Mouse (Mus musculus): ENCODE results near the gene Jarid2. TPM values are rescaled to one million over a fixed set of nuclear protein-coding genes. Genes with fewer than 3 reads are reported as not detected.

The Jarid2 gene
- total RNA-seq, 2 experiments from 2014 or later: 31.0 to 58.5 TPM

GRCm38 (mm10) chr13:44907702-44908101 is 178.4 kb downstream of the Jarid2 start:
- ATAC-seq (replicated peaks; ENCODE audit: poor library complexity, severe bottlenecking): no peak

- no peak for ATAC-seq (replicated peaks; ENCODE audit: poor library complexity, severe bottlenecking)
These were observed 179.5 kb downstream of the Jarid2 start for GRCm38 (mm10) chr13:44908790-44909189.

GRCm38 (mm10) chr13:44912851-44913250 is 183.6 kb downstream of the Jarid2 start:
- ATAC-seq (replicated peaks; ENCODE audit: poor library complexity, severe bottlenecking): no peak

- ATAC-seq (replicated peaks; ENCODE audit: poor library complexity, severe bottlenecking): no peak
These were observed 184.3 kb downstream of the Jarid2 start for GRCm38 (mm10) chr13:44913560-44913959.

- ATAC-seq (replicated peaks; ENCODE audit: poor library complexity, severe bottlenecking): peak; percentile 84
These were observed 186.1 kb downstream of the Jarid2 start for GRCm38 (mm10) chr13:44915382-44915781.

GRCm38 (mm10) chr13:44915945-44916344 is 186.7 kb downstream of the Jarid2 start:
- peak; percentile 45 for ATAC-seq (replicated peaks; ENCODE audit: poor library complexity, severe bottlenecking)

- ATAC-seq (replicated peaks; ENCODE audit: poor library complexity, severe bottlenecking): no peak
These were observed 187.9 kb downstream of the Jarid2 start for GRCm38 (mm10) chr13:44917202-44917601.

GRCm38 (mm10) chr13:44918269-44918668 is 189.0 kb downstream of the Jarid2 start:
- ATAC-seq (replicated peaks; ENCODE audit: poor library complexity, severe bottlenecking): no peak

- ATAC-seq (replicated peaks; ENCODE audit: poor library complexity, severe bottlenecking): no peak
These were observed 191.8 kb downstream of the Jarid2 start for GRCm38 (mm10) chr13:44921095-44921494.

- no peak for ATAC-seq (replicated peaks; ENCODE audit: poor library complexity, severe bottlenecking)
These were observed 192.4 kb downstream of the Jarid2 start for GRCm38 (mm10) chr13:44921721-44922120.

GRCm38 (mm10) chr13:44924042-44924441 is 194.8 kb downstream of the Jarid2 start:
- ATAC-seq (replicated peaks; ENCODE audit: poor library complexity, severe bottlenecking): no peak

GRCm38 (mm10) chr13:44925173-44925572 is 195.9 kb downstream of the Jarid2 start:
- no peak for ATAC-seq (replicated peaks; ENCODE audit: poor library complexity, severe bottlenecking)

- peak; percentile 76 for ATAC-seq (replicated peaks; ENCODE audit: poor library complexity, severe bottlenecking)
These were observed 197.0 kb downstream of the Jarid2 start for GRCm38 (mm10) chr13:44926311-44926710.

- no peak for ATAC-seq (replicated peaks; ENCODE audit: poor library complexity, severe bottlenecking)
These were observed 203.3 kb downstream of the Jarid2 start for GRCm38 (mm10) chr13:44932307-44933264.

- ATAC-seq (replicated peaks; ENCODE audit: poor library complexity, severe bottlenecking): no peak
These were observed 204.3 kb downstream of the Jarid2 start for GRCm38 (mm10) chr13:44933575-44933974.

GRCm38 (mm10) chr13:44937681-44938080 is 208.4 kb downstream of the Jarid2 start:
- ATAC-seq (replicated peaks; ENCODE audit: poor library complexity, severe bottlenecking): peak; percentile 96

- 0 out of 2 replicates have a peak, but pooled peaks have one; percentile 1 for ATAC-seq (replicated peaks; ENCODE audit: poor library complexity, severe bottlenecking)
These were observed 210.2 kb downstream of the Jarid2 start for GRCm38 (mm10) chr13:44939326-44940035.

- no peak for ATAC-seq (replicated peaks; ENCODE audit: poor library complexity, severe bottlenecking)
These were observed 214.3 kb downstream of the Jarid2 start for GRCm38 (mm10) chr13:44943618-44944017.

- ATAC-seq (replicated peaks; ENCODE audit: poor library complexity, severe bottlenecking): no peak
These were observed 217.8 kb downstream of the Jarid2 start for GRCm38 (mm10) chr13:44946880-44947635.
